9 mouse cellular contexts compared by ENCODE assay signal in the genomic region with DNA sequence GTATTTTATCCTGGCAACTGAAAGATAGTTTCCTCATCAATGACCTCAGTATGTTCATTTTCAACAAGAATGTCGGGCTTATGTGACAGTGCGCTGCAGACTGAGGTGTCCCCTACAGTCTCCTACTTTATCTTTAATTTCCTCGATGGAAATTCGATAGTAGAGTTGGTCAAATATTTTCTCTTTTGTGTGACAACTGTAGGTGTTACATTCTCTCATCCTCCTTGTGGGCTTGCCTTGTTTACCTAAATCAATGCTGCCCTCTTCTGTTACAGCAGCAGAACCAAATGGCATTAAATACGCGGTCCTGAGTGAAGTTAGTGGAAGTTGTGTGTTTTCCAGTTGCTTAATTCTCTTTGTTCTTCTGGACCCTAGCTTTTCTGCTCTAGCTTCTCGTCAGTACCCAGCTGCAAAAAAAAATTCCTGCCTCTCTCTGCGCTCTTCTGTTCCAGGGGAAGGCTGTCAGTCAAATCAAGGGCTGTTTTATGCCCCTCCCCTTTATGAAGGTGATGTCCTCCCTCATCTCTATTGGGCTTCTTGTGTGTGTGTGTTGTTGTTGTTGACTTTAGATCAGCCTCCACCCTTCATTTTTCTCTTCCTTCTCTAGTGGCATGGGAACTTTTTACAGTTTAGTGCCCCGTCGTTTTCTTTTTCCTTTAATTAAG.
DNase-seq lines count a peak whose midpoint lies in the region; ATAC-seq and TF ChIP-seq lines count a peak whose summit lies in the region.
"Had no signal": no experiment of that assay in that cellular context is flagged by ENCODE, and none has a peak within 500 bp of the region (broad histone marks: within the 10 kb centered on the region; RNA-seq: fewer than 3 reads in every experiment).

No protein-coding gene starts in this region.

- no peak overlapping the region for H3K4me2 ChIP-seq in neural tube, embryonic 11.5 days (ENCODE audit: low read depth)
- H3K4me2 ChIP-seq in intestine, postnatal 0 days (replicated peaks; ENCODE audit: low read depth), result no peak overlapping the region
- no peak overlapping the region for H3K4me2 ChIP-seq in neural tube, embryonic 13.5 days
- H3K4me2 ChIP-seq: heart, embryonic 15.5 days had no signal

- ATAC-seq in neural tube, embryonic 11.5 days (ENCODE audit: insufficient read depth, low FRiP score, low TSS enrichment), result peak; percentile 36; the same call in 1 of the 2 replicates
- no peak for ATAC-seq in intestine, postnatal 0 days
- peak; percentile 44; the same call in 1 of the 2 replicates for ATAC-seq in neural tube, embryonic 13.5 days (ENCODE audit: low read depth)

- H3K27ac ChIP-seq in neural tube, embryonic 11.5 days (ENCODE audit: low read depth, low read length), result no peak overlapping the region
- no peak overlapping the region for H3K27ac ChIP-seq in intestine, postnatal 0 days (ENCODE audit: low read depth, low read length)
- H3K27ac ChIP-seq in neural tube, embryonic 13.5 days (replicated peaks), result no peak overlapping the region
- H3K27ac ChIP-seq: heart, embryonic 15.5 days had no signal

- no peak overlapping the region for H3K9ac ChIP-seq in neural tube, embryonic 11.5 days (ENCODE audit: low read length)
- no peak overlapping the region for H3K9ac ChIP-seq in intestine, postnatal 0 days (ENCODE audit: low read depth, low read length)
- H3K9ac ChIP-seq in neural tube, embryonic 13.5 days, result no peak overlapping the region
- H3K9ac ChIP-seq: heart, embryonic 15.5 days had no signal

- H3K4me3 ChIP-seq in neural tube, embryonic 11.5 days (ENCODE audit: low read depth, low read length), result no peak overlapping the region
- no peak overlapping the region for H3K4me3 ChIP-seq in intestine, postnatal 0 days (ENCODE audit: low read depth, low read length)
- H3K4me3 ChIP-seq in neural tube, embryonic 13.5 days, result no peak overlapping the region
- H3K4me3 ChIP-seq: heart, embryonic 15.5 days had no signal

- no peaks in the 10 kb centered on the region for H3K27me3 ChIP-seq in neural tube, embryonic 11.5 days (ENCODE audit: control insufficient read depth, insufficient read depth, low read length)
- no peaks in the 10 kb centered on the region for H3K27me3 ChIP-seq in intestine, postnatal 0 days (replicated peaks; ENCODE audit: control insufficient read depth, insufficient read depth, low read length)
- H3K27me3 ChIP-seq in neural tube, embryonic 13.5 days, result no peaks in the 10 kb centered on the region
- H3K27me3 ChIP-seq: heart, embryonic 15.5 days had no signal

- peak; percentile 80 for TF ChIP-seq CTCF in intestine, postnatal 0 days (IDR thresholded peaks at IDR 0.05; ENCODE audit: low read depth)

- H3K36me3 ChIP-seq in neural tube, embryonic 11.5 days (ENCODE audit: control insufficient read depth, insufficient read depth, low read length), result no peaks in the 10 kb centered on the region
- H3K36me3 ChIP-seq in intestine, postnatal 0 days (ENCODE audit: control insufficient read depth, insufficient read depth), result no peaks in the 10 kb centered on the region
- H3K36me3 ChIP-seq in neural tube, embryonic 13.5 days, result no peaks in the 10 kb centered on the region
- H3K36me3 ChIP-seq: heart, embryonic 15.5 days had no signal

- peak; percentile 27 to 42 for DNase-seq in cerebellum, postnatal 14 days
- no peak for DNase-seq in cerebellum, postnatal 25 days
- peak; percentile 13 for DNase-seq in neural tube, embryonic 11.5 days (ENCODE audit: low spot score)
- DNase-seq in neural tube, embryonic 10.5 days (ENCODE audit: extremely low spot score, low spot score), result no peak
- no peak for DNase-seq in thymus, postnatal 36 days
- no peak for DNase-seq in urinary bladder, adult 2 months (ENCODE audit: low spot score)

- no peaks in the 10 kb centered on the region for H3K4me1 ChIP-seq in neural tube, embryonic 11.5 days (ENCODE audit: control insufficient read depth, insufficient read depth, low read length)
- no peaks in the 10 kb centered on the region for H3K4me1 ChIP-seq in intestine, postnatal 0 days (replicated peaks; ENCODE audit: control insufficient read depth, insufficient read depth, low read length)
- H3K4me1 ChIP-seq in neural tube, embryonic 13.5 days (replicated peaks), result peaks cover 9% of the 10 kb centered on the region; the same call in 1 of the 2 replicates
- H3K4me1 ChIP-seq: heart, embryonic 15.5 days had no signal

- WGBS in neural tube, embryonic 11.5 days, result 48% methylated on average over 10 of the region's 10 CpGs
- WGBS in intestine, postnatal 0 days, result 34% methylated on average over 10 of the region's 10 CpGs
- 49% methylated on average over 10 of the region's 10 CpGs for WGBS in neural tube, embryonic 13.5 days

- no peaks in the 10 kb centered on the region for H3K9me3 ChIP-seq in neural tube, embryonic 11.5 days (ENCODE audit: control insufficient read depth, low read length)
- no peaks in the 10 kb centered on the region for H3K9me3 ChIP-seq in intestine, postnatal 0 days (ENCODE audit: control insufficient read depth)
- H3K9me3 ChIP-seq in neural tube, embryonic 13.5 days, result no peaks in the 10 kb centered on the region
- H3K9me3 ChIP-seq: heart, embryonic 15.5 days had no signal

Comparison
In these comparisons a context has a peak if more than half of its experiments do, and no peak if none do; other contexts are left out.
1. DNase-seq: peak in cerebellum, postnatal 14 days (2 of 2) and neural tube, embryonic 11.5 days (single experiment); none in cerebellum, postnatal 25 days (0 of 2), neural tube, embryonic 10.5 days (single experiment), thymus, postnatal 36 days (0 of 2) and urinary bladder, adult 2 months (single experiment).